Mouse (Mus musculus) granulocyte monocyte progenitor cell, adult 5-6 weeks (primary cell): ENCODE results near the gene Gga1. TPM values are rescaled to one million over a fixed set of nuclear protein-coding genes. Genes with fewer than 3 reads are reported as not detected.

ENCODE experiments used
- ATAC-seq: replicated peaks from 2 replicates; pipeline ENCODE4 v1.8.0; 2016; ENCODE audit warnings: mild to moderate bottlenecking, moderate TSS enrichment, inconsistent platforms; ENCODE audit not compliant: poor library complexity, severe bottlenecking
- total RNA-seq, 2 experiments: library from RNA; stranded (forward) in 1 of 2; stranded (reverse) in 1 of 2; fragments of 200-712, 200-1000 nt in 1 of 2; fragments of >200 nt in 1 of 2; fragmentation: Nextera tagmentation in 1 of 2; gene quantifications; 2 replicates each; pipeline ENCODE4 v1.2.3; 2014 to 2017

The Gga1 gene
- total RNA-seq, 2 experiments from 2014 or later: 13.9 to 48.6 TPM

- peak; percentile 71; the same call in 1 of the 2 replicates for ATAC-seq
Observed at GRCm38 (mm10) chr15:78869775-78870174, 7.2 kb upstream of the Gga1 start.

GRCm38 (mm10) chr15:78872021-78872608 lies 4.9 kb upstream of the Gga1 start:
- no peak for ATAC-seq

- no peak for ATAC-seq
Observed at GRCm38 (mm10) chr15:78873803-78874435, 3.1 kb upstream of the Gga1 start.

- no peak for ATAC-seq
Observed at GRCm38 (mm10) chr15:78874989-78875388, 2.0 kb upstream of the Gga1 start.

DNA sequence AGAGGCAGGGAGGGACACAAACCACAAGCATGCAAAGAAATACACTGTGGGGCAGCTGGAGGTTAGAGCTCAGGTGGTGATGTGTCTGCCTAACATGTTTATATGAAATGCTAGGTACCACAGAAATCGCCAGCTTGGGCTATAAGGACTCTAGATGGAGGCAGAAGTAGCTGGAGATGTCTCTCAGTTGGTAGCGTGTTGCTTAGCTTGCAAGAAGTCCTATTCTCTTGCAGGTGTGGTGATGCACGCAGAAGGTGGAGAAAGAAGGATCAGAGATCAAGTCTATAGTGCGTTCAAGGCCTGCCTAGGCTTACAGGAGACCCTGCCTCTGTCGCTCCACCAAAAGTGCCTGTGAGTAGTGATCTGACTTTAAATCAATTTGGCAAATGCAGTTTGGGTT lies 1.5 kb upstream of the Gga1 start:
- ATAC-seq: no peak

- ATAC-seq: peak; percentile 33
Observed at GRCm38 (mm10) chr15:78876258-78876696, 713 bp upstream of the Gga1 start.

DNA sequence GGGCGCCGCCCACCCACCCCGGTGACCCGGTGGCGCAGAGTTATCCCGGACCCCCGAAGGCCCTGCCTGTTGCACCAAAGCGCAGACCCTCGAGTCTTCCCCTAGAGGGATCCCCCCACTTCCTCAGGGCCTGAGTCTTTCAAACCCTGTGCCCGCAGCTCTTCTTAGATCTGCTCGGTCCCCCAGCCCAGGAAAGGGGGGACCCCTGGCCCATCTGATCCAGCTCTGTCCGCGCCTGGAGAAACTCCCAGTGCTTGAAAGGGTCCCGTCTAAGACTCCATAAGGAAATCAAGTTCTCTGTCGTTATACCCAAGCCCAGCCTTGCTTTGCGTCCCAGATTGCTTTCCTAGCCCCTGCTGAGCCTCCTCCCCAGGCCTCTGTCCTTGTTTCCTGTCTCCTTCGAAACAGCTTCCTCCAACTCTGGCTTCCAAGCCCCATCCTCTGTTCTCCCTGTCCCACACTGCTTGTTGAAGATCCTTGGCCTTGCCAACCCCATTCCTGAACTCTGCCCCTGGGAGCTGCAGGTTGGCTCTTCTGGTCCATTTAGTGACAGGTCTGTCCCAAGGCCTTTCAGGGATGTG lies 910 bp downstream of the Gga1 start:
- no peak for ATAC-seq

DNA sequence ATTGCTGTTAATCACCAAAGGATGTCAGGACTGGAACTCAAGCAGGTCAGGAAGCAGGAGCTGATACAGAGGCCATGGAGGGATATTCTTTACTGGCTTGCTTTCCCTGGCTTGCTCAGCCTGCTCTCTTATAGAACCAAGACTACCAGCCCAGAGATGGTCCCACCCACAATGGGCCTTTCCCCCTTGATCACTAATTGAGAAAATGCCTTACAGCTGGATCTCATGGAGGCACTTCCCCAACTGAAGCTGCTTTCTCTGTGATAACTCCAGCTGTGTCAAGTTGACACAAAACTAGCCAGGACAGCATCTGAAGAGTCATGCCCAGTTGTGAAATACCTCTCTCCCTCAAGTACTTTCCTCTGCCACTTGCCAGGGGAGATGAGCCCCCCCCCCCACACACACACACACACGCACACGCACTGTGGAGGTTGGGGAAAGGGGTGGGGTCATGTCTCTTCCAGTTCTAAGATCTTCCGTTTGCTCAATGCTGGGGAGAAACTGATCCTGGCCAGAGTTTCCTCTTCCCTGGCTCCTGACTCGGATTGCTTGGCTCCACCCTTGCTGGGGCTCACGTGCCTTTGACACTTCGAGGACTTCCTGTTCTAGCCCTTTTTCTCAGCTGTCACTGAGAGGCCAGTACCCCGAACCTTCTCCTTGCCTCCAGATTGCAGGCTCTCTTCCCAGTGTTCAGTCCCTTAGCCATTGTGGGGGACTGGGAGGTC lies 2.0 kb downstream of the Gga1 start:
- peak; percentile 70 for ATAC-seq

GRCm38 (mm10) chr15:78880432-78880831 lies 3.4 kb downstream of the Gga1 start:
- no peak for ATAC-seq

DNA sequence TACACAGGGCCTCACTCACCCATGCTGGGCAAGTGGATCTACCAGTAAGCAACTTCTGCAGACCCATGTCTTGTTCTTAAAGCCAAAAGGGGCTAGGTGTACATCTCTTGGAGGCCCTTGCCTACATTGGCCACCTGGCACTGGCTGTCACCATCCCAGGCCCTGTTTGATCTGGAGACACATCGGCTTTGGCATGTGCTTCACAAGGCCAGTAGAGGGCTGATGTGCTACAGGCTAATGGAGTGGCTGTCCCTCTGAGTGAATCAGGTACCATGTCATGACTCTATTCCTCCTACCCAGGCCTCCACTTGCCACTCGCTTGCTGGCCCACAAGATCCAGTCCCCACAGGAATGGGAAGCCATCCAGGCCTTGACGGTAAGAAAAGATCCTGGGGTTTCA lies 4.8 kb downstream of the Gga1 start:
- no peak for ATAC-seq

DNA sequence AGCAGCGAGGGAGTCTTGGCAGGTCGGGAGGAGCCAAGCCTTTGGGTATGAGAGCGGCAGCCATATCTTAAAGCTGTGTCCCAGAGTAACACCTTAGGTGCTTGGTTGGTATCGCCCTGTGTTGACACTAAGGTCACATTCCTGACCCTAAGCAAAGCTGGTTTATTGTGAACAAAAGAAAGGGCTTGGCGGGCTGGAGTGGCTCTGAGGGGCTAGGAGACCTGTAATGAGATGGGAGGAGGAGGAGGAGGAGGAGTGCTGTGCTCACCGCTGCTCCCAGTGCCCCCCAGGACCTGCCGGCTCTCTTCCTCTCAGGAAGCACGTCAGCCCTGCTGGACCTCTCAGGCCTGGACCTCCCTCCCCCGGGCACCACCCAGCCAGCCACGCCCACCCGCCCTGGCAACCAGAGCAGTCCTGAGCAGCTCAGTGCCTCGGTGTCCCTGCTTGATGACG lies 12.4 kb downstream of the Gga1 start:
- no peak for ATAC-seq

- ATAC-seq: no peak
Observed at GRCm38 (mm10) chr15:78892440-78892839, 15.4 kb downstream of the Gga1 start.

- ATAC-seq: peak; percentile 32
Observed at GRCm38 (mm10) chr15:78894726-78895125, 17.7 kb downstream of the Gga1 start.

- peak; percentile 13 for ATAC-seq
Observed at GRCm38 (mm10) chr15:78895741-78896140, 18.8 kb downstream of the Gga1 start.

GRCm38 (mm10) chr15:78896149-78896548 lies 19.2 kb downstream of the Gga1 start:
- peak; percentile 50 for ATAC-seq

- ATAC-seq: no peak
Observed at GRCm38 (mm10) chr15:78897488-78897887, 20.5 kb downstream of the Gga1 start.

DNA sequence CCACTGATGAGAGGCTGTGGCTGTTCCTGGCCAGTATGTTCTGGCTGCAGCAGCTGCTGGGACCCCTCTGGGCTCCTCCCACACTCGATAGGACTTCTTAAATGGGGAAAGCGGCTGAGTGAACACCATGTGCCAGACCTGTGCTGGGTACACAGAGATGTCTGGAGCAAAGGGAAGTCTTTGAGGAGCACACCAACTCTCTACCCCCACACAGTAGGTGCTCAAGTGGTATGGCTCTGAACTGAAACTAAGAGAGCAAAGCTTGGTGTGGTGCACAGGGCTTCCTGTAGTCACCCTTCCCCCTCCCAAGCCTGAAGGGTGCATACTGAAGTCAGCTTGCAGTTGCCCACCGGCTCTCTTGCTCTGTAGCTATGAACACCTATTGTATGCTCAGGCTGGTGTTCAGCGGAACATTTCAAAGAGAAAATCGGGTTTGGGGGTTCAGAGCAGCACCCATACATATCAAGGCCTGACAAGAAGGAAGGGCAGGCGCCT lies 21.6 kb downstream of the Gga1 start:
- no peak for ATAC-seq

DNA sequence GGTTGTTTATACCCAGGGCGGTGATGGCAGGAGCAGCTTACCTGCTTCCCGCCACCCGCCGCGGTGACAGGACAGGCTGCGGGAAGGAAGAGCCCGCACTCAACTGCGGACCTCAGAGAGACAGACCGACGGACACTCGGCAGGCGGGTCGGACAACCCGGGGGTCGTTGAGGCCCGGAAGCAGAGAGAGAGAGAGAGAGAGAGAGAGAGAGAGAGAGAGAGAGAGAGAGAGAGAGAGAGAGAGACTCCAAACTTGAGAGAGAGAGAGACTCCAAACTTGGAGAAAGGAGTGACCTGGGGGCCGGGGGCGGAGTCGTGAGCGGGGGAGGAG lies 22.4 kb downstream of the Gga1 start, which contains the start of gene Gm49510:
TSS of gene Gm49510 (plus strand) at position 259 of the 331 bp plus-strand sequence.
- no peak for ATAC-seq

- peak; percentile 10; the same call in 1 of the 2 replicates for ATAC-seq
Observed at GRCm38 (mm10) chr15:78899740-78900584, 23.0 kb downstream of the Gga1 start, which contains the start of gene Sh3bp1. TSS of gene Sh3bp1 (plus strand) at chr15:78899768.
